Mouse (Mus musculus) adrenal gland, adult 18-20 months (tissue): ENCODE data around the gene Arsa. TPM values are rescaled to one million over a fixed set of nuclear protein-coding genes. Genes with fewer than 3 reads are reported as not detected.
"Not testable (repeated sequence)": the region's sequence is repeated elsewhere in the genome, so short reads cannot be mapped to it uniquely, and the experiment has no call there.

Experiments
- DNase-seq, 2 experiments: peaks; one replicate each; pipeline ENCODE4 v3.0.0; 2021 to 2022; ENCODE audit warnings: low spot score in 2 of 2
- total RNA-seq, 2 experiments: library from RNA; stranded (reverse); gene quantifications; 1 replicate in 1 of 2; 2 replicates in 1 of 2; pipeline ENCODE4 v1.2.3; 2021

Arsa gene
- total RNA-seq, 2 experiments from 2014 or later, result 18.2 to 26.5 TPM

DNA sequence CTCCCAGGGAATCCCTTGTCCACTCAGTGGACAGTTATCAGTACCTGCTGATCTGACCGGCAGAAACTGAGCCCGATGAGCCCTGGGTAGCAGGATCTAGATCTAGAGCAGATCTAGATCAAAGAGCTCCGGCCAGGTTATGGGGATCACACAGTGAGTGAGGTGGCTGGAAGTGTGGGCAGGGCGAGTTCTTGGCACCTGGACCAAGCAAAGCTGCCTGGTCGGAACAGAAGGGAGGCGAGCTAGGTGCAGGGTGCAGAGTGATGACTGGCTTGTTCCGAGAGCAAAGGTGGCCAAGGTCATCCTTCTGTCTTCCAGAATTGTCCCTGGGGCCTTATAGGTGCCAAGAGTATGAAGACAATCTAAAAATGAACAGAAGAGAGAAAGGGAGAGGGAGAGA lies 17.4 kb downstream of the Arsa start:
- DNase-seq, result no peak

DNA sequence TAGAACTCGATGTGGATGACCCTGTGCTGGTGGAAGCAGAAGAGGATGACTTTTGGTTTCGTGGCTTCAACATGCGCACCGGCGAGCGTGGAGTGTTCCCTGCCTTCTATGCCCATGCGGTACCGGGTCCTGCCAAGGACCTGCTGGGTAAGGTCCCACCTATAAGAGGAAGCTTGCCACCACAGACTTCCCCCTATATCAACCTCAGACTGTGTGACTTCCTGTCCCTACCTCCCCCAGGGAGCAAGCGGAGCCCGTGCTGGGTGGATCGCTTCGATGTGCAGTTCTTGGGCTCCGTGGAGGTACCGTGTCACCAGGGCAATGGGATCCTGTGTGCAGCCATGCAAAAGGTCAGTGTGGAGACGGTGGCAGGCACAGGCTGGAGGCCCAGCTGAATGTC lies 18.3 kb downstream of the Arsa start:
- no peak for DNase-seq

DNA sequence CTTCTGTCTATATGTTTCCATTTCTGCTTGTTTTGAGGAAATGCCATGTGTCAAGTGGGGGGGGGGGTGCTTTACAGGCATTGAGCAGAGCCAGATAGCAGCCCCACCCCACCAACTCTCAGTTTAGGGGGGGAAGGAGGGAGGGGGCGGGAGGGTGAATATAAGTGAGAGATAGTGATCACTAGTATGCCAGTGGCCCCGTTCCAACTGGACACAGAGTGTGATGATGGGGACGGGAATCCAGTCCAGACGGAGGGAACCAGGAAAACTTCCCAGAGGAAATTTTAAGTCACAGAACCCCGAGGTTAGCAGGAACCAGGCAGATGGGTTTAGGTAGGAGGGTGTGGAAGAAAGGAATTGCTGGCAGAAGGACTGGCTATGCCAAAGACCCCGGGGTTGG lies 21.6 kb downstream of the Arsa start:
- DNase-seq, result no peak

DNA sequence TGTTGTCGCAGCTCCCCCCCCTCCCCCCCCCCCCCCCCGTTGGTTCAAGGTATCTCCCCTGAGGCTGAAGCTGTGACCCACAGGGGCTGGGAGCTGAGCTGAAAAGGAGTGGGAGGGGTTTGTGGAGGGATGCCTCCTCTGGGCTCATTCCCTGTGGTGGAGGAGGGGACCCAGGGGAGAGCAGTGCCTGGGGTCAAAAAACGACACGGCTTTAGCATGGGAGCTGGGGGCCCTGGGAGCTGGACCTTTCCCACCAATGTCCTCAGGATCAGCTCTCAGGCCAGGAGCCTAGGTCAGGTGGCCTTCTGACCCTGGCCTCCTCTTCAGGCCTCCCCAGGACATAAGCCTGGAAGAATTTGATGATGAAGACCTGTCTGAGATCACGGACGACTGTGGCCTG lies 22.4 kb downstream of the Arsa start:
- DNase-seq, result no peak

DNA sequence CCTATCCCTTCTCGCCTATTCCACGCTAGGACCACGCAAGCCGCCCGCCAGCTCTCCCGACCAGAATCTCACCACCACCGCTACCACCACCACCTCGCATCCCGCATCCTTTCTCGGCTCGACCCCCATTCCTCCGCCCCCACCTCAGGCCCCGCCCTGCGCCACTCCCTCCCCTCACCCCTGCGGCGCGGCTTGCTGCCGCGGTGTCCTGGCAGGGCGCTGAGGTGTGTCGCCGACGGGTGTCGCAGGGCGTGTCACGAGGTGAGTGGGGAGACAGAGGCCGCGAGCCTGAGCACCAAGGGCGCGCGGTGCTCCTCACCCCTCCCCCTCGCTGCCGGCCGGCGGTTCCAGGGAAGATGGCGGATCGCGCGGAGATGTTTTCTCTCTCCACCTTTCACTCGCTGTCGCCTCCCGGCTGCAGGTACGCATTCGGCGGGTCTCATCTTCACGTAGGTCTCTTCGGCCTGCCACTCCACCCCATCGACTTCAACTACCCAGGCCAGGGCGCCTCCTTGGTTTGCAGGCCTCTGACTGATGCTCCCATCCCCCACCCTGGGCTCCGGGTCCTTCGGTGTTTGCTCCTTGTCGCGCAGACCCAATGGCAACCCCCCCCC lies 23.3 kb downstream of the Arsa start, which contains the start of gene Mapk8ip2:
TSS of gene Mapk8ip2 (plus strand) at position 49 of the 614 bp plus-strand sequence.
- no peak for DNase-seq

DNA sequence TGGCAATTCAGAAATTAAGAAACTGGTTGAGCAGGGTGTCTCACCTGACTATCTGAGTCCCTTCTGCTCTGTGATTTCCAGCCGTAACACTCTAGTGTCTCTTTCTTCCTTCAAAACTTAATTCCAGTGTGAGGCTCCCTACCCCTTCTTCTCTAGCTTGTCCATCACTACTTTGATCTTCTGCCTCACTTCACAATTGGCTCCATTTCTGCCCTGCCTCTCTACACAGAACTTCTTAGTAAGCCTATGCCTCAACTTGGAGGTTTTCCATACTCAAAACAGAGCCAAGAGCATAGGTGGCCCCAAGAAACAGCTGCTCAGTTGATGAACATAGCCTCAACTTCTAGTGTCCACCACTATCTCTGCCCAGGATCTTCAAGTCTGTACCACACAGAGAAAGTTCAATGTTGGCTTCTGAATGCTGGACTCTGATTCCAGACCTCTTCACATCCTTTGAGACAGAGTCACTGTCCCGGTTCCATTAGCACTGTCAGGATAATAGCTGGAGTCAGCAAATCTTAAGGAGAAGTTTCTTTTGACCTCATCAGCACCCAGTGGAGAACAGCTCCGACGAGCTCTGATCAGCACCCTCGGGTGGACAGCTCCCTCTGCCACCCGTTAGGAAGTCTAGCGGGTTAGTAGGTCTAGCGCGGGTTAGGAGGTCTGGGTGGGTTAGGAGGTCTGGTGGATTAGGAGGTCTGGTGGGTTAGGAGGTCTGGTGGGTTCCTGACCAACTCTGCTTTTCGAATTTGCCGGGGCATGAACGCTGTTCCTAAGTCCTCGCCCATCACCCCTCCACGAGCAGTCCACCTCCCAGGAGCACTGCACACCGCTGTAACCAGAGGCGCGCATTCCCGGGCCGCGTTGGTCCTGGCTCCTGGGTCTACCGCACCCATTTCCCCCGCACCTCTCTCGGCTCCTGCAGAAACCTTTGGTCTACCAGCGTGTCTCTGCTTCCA lies 24.0 kb downstream of the Arsa start:
- DNase-seq, result peak; percentile 63 to 67

DNA sequence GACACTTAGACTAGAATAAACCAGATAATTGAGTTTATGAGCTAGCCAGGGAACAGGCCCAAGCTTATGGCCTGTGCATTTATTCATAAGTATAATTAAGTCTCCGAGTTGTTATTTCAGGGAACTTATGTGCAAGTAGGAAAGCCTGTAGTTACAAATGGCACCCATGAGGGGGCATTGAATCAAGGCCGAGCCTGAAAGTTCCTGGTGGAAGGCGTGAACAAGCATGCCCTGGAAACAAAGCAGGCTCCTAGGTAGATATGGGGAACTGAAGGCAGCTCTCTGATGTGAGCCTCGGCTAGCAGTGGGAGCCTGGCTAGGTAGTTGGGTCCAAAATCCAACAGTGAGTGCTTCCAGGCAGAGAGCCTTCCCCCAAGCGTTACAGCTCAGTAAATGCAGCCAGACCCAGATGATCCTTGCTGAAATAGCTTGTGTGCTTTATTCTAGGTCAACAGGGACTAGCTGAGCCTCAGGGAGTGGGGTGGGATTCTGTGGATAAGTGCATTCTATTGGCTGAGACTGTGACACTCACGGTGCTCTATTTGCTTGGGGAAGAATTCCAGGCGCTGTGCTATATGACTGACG lies 34.6 kb downstream of the Arsa start:
- no peak for DNase-seq

DNA sequence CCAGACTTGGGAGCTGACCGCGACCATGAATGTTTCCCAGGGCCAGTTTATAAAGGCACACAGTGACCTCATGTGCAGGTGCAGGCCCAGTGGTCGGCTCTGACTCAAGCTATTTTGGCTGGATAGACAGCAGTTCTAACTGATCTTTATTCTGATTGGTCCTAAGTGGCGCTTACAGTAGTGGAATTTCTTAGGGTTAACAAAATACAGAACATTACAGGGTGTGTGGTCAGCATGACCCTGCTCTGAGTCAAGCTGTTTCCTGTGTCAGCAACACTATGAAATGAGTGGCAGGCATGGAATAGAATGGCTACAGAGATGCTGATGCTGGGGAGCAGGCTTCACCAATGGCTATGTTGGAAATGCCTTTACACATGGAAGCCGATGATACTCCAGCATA lies 41.3 kb downstream of the Arsa start:
- DNase-seq, result no peak

DNA sequence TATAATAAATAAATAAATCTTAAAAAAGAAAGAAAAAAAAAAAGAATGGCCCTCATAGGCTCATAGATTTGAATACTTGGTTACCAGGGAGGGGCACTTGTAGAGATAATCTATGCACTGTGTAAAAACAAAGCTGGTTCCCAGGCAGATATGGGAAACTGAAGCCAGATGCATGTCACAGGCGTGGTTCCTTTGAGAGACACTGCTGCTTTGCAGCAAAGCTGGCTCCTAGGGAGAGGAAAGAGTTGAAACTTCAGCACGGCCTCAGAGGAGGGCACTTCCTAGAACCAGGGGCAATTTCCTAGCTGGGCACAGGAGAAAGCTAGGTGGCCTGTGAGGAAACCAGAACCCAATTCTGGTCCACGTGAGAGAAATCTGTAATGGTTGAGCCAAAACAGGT lies 43.1 kb downstream of the Arsa start:
- no peak for DNase-seq

DNA sequence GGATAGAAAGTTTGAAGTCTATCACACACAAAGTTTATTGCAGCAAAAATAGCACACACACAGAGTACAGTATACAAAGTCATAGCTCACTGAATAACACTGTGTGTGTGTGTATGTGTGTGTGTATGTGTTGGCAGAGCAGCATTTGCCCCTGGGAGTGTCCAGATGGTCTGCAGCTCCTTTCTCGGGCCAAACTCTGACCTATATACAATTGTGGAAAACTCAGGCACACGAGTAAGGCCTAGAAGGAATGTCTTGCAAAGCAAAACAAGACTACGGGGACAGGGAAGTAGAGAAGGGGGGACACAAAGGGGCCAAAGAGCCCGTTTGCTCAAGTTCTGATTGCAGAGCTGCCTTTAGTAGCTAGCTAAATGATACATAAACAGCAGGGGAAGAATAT lies 44.3 kb downstream of the Arsa start:
- no peak for DNase-seq

DNA sequence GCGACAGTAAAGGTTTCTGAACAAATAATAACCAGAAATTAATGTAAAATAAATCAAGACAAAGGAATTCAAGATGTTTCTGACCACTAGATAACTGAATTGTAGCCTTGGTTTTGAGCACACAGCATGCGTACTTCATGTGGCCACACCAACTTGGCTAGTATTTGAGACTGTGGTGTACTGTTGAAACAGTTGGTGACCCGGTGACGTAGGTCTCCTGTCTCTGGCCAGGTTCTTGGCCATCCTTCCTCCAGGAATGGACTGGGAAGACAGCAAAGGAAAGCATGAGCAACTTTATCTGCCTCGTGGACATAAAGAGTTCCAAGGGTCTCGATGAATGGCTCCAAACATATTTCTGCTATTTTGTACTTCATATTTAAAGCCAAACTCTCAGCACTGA lies 45.4 kb downstream of the Arsa start:
- no peak for DNase-seq

DNA sequence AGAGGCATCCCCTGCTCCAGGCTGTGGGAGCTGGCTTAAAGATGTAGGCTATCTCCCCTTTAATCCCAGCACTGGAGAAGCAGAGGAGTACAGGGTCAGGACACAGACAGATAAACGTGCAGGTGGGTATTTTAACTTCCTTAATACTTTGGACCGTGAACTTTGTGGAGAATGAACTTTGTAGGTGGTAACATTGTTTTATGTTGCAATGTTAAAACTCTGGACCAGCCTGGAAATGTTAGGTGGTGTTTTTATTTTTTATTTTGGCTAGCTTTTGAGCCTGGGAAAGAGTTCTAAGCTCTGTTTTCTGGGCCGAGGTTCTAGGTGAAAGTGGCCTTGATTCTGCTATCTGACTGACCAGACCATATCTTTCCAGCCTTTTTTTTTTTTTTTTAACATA lies 46.0 kb downstream of the Arsa start:
- no peak for DNase-seq

DNA sequence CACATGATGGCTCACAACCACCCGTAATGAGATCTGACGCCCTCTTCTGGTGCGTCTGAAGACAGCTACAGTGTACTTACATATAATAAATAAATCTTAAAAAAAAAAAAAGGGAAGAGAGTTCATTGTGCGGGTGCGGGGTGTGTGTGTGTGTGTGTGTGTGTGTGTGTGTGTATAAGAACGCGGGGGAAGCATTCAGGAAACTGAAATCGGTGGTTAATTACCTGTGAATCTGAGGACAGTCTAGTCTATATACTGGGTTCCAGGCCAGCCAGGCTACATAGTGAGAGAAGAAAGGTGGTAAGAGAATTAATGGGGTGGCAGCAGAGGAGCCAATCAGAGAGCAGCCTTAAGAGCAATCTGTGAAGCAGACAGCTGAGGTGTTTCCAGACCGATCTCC lies 46.5 kb downstream of the Arsa start:
- DNase-seq, result not testable (repeated sequence)

DNA sequence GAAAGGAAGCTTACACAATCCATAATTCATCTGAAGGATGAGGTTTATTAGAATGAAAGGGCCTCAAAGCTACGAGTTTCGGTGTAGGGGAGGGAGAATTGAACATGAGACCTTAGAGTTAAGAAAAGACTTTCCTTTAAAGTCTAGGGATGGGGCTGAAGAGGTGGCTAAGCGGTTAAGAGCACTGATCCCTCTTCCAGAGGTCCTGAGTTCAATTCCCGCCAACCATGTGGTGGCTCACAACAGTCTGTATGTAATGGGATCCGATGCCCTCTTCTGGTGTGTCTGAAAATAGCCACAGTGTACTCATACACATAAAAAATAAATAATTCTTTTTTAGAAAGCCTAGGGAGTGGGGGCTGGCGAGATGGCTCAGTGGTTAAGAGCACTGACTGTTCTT lies 46.9 kb downstream of the Arsa start:
- no peak for DNase-seq

DNA sequence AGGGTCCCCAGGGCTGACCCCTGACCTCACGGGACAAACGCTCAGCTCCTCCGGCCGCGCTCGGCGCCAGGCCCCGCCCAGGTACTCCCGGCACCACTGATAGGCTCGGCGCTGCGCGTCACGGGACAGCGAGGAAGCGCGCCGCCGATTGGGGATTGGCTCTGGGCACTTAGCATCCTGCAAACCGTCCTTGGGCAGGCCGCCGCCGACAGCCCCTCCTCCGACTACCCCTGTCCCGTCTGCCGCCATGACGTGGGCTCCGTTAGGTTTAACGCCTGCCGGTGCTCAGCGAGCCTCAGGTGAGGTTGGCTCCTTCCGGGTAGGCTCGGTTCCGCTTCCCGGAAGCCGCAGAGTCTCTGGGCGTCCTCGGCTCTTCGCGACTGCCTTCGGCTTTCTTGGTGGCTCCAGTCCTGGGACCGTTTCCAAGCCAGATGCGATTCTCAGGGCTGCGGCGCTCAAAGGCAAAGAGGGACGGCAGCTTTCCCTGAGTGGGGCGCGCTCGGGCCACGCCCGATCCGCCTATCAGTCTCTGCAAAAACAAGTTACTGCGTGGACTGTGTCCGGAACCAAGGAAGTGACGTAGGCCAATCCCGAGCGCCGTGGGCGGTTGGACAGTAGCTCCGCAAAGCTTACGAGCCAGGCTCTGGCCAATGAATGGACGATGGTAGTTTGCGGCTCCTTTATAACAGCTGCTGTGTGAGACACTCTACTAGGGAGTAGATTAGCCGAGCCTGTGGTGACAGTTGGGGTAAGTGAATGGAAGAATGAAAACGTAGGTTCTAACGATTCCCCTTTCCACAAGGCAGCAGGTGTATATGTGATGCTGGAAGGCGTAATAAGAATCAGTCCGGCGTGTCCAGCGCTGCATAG lies 47.6 kb downstream of the Arsa start, which contains the start of the genes C730034F03Rik, Gm44502 and Chkb:
TSS of gene C730034F03Rik (plus strand) at position 238 of the 870 bp plus-strand sequence.
TSS of gene Gm44502 (minus strand) at position 345 of the 870 bp plus-strand sequence.
TSS of gene Chkb (minus strand) at position 557 of the 870 bp plus-strand sequence.
- peak; percentile 84 to 88 for DNase-seq

DNA sequence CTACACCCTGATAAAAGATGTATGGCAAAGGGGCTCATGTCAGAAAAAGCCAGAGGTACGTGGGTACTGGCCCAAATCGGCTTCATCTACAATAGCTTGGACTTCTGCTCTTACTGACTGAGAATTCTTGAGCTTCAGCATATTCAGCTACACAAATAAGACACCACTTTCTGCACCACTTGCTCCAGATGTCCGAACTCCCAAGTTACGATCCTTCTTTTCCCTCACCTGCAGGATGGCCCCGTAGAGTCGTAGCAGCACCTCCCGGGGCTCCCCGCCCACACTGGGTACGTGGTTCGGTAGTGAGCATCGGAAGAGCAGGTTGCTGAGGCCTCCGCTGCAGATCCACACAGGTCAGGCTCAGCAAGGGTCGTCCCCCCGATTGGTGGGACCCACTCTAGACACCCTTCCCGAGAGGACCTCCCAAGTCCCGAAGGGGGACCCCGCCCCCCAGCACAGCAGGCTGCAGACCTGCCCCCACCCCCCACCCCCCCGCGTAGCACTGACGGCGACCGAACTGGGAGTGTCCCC lies 48.3 kb downstream of the Arsa start:
- DNase-seq, result no peak

DNA sequence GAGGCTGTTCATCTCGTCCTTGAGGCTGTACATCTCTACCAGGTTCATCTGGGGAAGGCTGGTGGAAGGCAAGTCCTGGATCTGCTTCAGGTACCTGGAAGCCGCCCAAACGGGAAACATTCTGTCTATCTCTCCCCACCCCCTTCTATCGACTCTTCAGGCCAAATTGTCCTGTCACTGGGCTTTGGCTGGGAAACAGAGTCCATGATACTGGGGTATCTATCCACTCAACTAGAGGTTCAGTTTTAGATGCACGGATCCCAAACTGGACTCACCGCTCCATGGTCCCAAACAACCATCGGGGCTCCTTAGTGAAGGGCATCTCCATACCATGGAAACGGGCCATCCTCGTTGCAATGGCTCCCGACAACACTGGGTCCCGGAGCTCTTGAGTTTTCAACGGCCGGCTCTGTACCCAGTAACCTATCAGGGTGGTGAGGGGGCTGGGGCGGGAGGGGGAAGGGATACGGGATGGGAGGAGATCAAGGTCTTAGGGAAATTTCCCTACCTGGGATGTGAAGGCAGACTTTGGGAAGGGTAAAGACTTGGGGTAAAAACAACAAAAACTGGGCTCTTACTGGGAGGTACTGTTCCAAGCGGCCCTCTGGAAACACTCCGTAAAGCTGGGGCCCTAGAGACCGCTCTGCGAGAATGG lies 49.0 kb downstream of the Arsa start:
- no peak for DNase-seq

DNA sequence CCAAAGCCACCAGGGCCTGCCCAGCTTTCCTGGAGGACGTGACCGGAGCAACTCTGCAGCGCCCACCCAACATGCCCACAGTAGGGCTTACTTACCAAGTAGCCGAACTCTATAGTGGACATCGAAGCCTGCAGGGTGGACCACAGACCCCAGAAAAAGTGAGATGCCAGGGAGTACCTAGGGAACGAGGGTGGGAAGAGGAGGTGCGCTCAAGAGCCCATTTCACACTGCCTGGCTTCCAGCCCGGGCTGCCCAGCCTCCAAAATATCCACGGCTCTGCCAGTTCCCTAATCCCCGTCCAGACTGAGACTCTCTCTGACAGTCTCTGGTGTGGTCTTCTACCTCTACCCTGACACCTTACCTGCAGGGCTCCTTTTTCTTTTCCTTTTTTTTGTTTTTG lies 50.5 kb downstream of the Arsa start:
- no peak for DNase-seq

DNA sequence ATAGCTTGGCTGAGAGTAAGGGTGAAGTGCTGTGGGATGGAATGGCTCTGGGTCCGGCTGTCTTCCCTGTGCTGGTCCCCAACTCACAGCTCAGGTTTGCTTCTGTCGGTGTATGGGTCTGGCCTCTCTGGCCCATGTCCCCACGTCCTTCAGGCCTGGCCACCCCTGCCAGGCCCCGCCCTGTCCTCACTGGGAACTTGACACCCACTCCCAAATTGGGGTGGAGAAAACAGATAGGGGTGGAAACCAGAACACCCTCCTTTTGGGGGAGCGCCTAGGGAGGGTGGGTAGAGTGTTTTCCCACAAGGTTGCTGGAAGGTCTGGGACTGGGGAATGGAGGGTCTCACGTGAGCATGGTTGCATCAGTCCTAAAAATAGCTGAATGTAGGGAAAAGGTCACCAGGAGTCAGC lies 51.5 kb downstream of the Arsa start, which contains the start of gene Cpt1b:
TSS of gene Cpt1b (minus strand) at position 153 of the 411 bp plus-strand sequence.
- no peak for DNase-seq

DNA sequence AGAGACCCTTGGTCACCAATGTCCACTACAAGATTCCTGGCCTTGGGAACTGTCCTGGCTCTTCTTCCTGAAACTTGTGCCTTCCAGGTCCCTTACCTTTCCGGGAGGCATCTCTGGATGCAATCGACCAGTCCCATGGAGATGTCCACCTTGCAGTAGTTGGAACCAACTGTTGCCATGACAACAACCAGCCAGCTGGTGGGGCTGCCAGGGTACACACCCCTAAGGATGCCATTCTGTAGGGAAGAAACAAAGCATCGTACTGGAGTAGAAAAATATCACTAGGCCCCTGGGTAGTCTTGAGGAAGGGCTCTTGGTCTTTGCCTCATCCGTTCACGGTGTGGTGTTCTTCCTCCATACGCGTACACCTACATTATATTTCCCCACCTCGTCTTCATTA lies 52.6 kb downstream of the Arsa start:
- no peak for DNase-seq
